Mouse (Mus musculus): ENCODE measurements around the gene Hhex. TPM values are rescaled to one million over a fixed set of nuclear protein-coding genes. Genes with fewer than 3 reads are reported as not detected.

Gene Hhex
- polyA plus RNA-seq, 1 experiment from 2014 or later, result 4.7 TPM

DNA sequence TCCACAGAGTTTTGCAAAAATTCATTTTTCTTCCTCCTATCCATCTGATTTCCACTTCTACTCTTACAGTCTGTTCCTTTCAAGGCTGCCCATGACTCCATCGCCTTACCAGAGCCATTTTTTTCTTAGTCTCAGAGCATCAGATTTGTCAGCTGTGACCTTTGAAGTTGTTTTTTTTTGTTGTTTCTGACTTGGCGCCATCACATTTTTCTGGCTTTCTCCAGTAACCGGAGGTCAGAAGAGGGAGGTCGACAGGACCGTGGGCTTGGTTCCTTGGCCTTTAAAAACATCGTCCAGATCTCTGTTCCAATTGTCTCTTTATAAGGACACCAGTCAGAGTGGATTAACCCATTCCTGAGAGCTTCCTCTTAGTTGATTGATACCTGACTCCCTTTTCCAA, 52.2 kb downstream of the Hhex start:
- WGBS, result 86% methylated on average over 6 of the region's 6 CpGs

GRCm38 (mm10) chr19:37487811-37488475, 53.3 kb downstream of the Hhex start:
- Histone ChIP-seq H3K4me1 (ENCODE audit: control insufficient read depth, insufficient read depth, low read length) (no peaks in the 10 kb centered on the region), H3K9ac (ENCODE audit: low read length) (no peak overlapping the region), H3K27ac (replicated peaks; ENCODE audit: low read depth, low read length) (no peak overlapping the region), H3K4me3 (ENCODE audit: low read depth, low read length) (no peak overlapping the region), H3K27me3 (ENCODE audit: control insufficient read depth, insufficient read depth, low read length) (no peaks in the 10 kb centered on the region), H3K4me2 (ENCODE audit: low read depth, severe bottlenecking) (no peak overlapping the region), H3K9me3 (ENCODE audit: control insufficient read depth, low read length) (no peaks in the 10 kb centered on the region), H3K36me3 (ENCODE audit: control insufficient read depth, insufficient read depth, low read length) (no peaks in the 10 kb centered on the region)
- no peak for DNase-seq (ENCODE audit: low spot score)
- WGBS, result 83% methylated on average over 5 of the region's 5 CpGs
- no peak for ATAC-seq (ENCODE audit: insufficient number of reproducible peaks, low FRiP score, low TSS enrichment, low read depth)

More for the DNA sequence above, 52.2 kb downstream of the Hhex start:
- no peak overlapping the region for H3K27ac ChIP-seq (replicated peaks; ENCODE audit: low read depth, low read length)
- no peaks in the 10 kb centered on the region for H3K4me1 ChIP-seq (ENCODE audit: control insufficient read depth, insufficient read depth, low read length)
- no peak for DNase-seq (ENCODE audit: low spot score)
- no peak overlapping the region for H3K4me3 ChIP-seq (ENCODE audit: low read depth, low read length)
- H3K9me3 ChIP-seq (ENCODE audit: control insufficient read depth, low read length), result no peaks in the 10 kb centered on the region
- no peak for ATAC-seq (ENCODE audit: insufficient number of reproducible peaks, low FRiP score, low TSS enrichment, low read depth)
- H3K27me3 ChIP-seq (ENCODE audit: control insufficient read depth, insufficient read depth, low read length), result no peaks in the 10 kb centered on the region
- no peak overlapping the region for H3K4me2 ChIP-seq (ENCODE audit: low read depth, severe bottlenecking)
- H3K9ac ChIP-seq (ENCODE audit: low read length), result no peak overlapping the region
- H3K36me3 ChIP-seq (ENCODE audit: control insufficient read depth, insufficient read depth, low read length), result no peaks in the 10 kb centered on the region

DNA sequence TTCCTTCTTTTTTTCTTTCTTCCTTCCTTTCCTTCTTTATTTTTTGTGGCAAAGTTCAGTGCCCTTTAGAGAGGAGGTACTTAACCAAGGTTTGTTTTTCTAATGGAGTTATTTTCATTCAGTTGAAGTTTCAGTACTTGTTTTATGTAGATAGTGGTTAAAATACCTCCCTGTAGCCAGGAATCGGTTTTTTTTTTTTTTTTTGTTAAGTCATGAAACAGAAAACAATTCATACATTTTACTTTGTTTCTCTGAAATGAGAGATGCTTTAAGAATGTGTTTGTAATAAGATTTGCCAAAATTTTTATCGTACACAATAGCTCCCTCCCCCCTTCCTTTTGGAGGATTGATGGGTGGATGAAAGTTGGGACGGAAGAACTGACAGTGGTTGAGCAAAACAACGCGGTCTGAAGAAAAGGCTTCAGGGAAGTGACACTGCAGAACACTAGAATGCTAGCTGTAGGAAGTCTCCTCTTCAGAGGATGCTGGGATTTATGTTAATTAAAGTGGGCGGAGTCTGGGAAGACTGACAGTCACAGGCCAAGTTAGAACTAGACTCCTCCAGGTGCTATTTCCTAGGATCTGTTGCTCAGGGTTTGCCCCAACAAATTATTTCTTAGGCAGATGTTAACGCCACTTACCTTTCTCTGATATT, 54.1 kb downstream of the Hhex start:
- DNase-seq (ENCODE audit: low spot score), result no peak
- Histone ChIP-seq H3K36me3 (ENCODE audit: control insufficient read depth, insufficient read depth, low read length) (no peaks in the 10 kb centered on the region), H3K4me3 (ENCODE audit: low read depth, low read length) (no peak overlapping the region), H3K27ac (replicated peaks; ENCODE audit: low read depth, low read length) (no peak overlapping the region), H3K27me3 (ENCODE audit: control insufficient read depth, insufficient read depth, low read length) (no peaks in the 10 kb centered on the region), H3K9ac (ENCODE audit: low read length) (no peak overlapping the region), H3K4me2 (ENCODE audit: low read depth, severe bottlenecking) (no peak overlapping the region), H3K9me3 (ENCODE audit: control insufficient read depth, low read length) (no peaks in the 10 kb centered on the region), H3K4me1 (ENCODE audit: control insufficient read depth, insufficient read depth, low read length) (no peaks in the 10 kb centered on the region)
- 68% methylated on average over 7 of the region's 7 CpGs for WGBS
- ATAC-seq (ENCODE audit: insufficient number of reproducible peaks, low FRiP score, low TSS enrichment, low read depth), result no peak

Other genes with a start within 250 kb of the Hhex start
- gene March5, start 227.3 kb upstream of the Hhex start, polyA plus RNA-seq (2014; fragmentation: Nextera tagmentation; extraction: Ambion mirVana), result 154 and 163 TPM in 2 replicates
- 0.68 and 0.82 TPM in 2 replicates for gene Cpeb3, start 226.2 kb upstream of the Hhex start, polyA plus RNA-seq (2014; fragmentation: Nextera tagmentation; extraction: Ambion mirVana)
- gene Ide, start 97.0 kb upstream of the Hhex start, polyA plus RNA-seq (2014; fragmentation: Nextera tagmentation; extraction: Ambion mirVana), result 40.5 and 48.9 TPM in 2 replicates
- 97.2 and 103 TPM in 2 replicates for gene Kif11, start 58.4 kb upstream of the Hhex start, polyA plus RNA-seq (2014; fragmentation: Nextera tagmentation; extraction: Ambion mirVana)
- gene Exoc6, start 115.6 kb downstream of the Hhex start, polyA plus RNA-seq (2014; fragmentation: Nextera tagmentation; extraction: Ambion mirVana), result 7.5 and 7.8 TPM in 2 replicates